Mouse (Mus musculus) bone marrow macrophage, adult 2 months (primary cell): ENCODE measurements around the gene Nrn1.

Experiments
- CTCF ChIP-seq: IDR thresholded peaks from 2 replicates; pipeline ENCODE4 v1.5.1; 2012; ENCODE audit warnings: low read depth, mild to moderate bottlenecking, low read length, moderate library complexity
- POLR2A ChIP-seq: IDR thresholded peaks from 2 replicates; pipeline ENCODE4 v1.6.1; 2012; ENCODE audit warnings: mild to moderate bottlenecking, low read depth, low read length, borderline replicate concordance

- TF ChIP-seq CTCF (no peak), POLR2A (no peak)
Measured at GRCm38 (mm10) chr13:36716708-36717107, 18.2 kb downstream of the Nrn1 start.
